Mouse (Mus musculus) layer of hippocampus, adult 8-10 months (tissue): ENCODE measurements around the gene Sepsecs. TPM values are rescaled to one million over a fixed set of nuclear protein-coding genes. Genes with fewer than 3 reads are reported as not detected.

ENCODE experiments used
- DNase-seq, 2 experiments: peaks; one replicate each; pipeline ENCODE4 v3.0.0; 2022; ENCODE audit warnings: low spot score in 2 of 2
- total RNA-seq, 4 experiments: library from RNA; stranded (reverse); gene quantifications; 2 replicates each; pipeline ENCODE4 v1.2.4; 2022

Gene Sepsecs
- total RNA-seq, 4 experiments from 2014 or later, result 10.6 to 13.1 (median 11.2) TPM

GRCm38 (mm10) chr5:52611315-52611895 lies 58.1 kb downstream of the Sepsecs start:
- DNase-seq, result no peak

DNA sequence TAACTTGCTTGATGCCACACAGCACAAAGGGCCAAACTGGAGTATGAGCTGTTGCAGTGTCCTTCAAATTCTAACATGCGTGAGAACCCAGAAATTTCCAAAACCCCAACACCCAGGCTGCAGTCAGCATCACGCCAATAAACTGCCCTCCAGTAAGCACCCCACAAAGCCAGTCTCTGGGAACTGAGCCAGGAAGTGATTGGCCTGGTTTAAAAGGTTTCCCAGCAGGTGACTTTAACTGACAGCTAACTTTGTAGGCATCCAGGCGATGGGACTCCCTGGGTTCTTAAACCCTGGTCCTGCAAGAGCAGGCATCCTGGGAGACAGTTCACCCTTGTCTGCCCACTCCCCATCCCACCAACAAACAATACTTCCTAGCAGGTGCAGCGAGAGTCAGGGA lies 59.2 kb downstream of the Sepsecs start:
- no peak for DNase-seq

- DNase-seq, result no peak
These were observed 59.8 kb downstream of the Sepsecs start for GRCm38 (mm10) chr5:52609672-52610071.

DNA sequence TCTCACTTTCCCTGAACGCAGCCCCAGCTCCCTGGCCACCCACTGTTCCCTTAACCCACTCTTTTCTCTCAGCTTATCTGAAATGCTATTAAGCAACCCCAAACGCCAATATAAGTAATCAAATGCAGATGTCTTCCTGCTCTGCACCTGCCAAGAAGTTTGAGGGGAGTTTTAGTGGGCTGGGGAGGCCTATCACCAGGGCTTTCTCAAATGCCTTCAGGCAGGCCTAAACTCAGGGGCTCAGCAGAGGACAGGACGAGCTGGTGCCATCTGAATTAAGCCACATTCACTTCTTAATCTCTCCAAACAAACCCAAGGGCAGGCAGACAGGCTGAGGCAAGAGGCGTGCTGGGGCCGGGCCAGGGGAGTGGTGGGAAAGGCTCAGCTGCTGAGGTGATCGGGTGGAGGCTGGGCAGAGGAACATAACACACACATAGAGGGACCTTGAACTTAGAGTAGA lies 64.9 kb downstream of the Sepsecs start:
- DNase-seq, result no peak

DNA sequence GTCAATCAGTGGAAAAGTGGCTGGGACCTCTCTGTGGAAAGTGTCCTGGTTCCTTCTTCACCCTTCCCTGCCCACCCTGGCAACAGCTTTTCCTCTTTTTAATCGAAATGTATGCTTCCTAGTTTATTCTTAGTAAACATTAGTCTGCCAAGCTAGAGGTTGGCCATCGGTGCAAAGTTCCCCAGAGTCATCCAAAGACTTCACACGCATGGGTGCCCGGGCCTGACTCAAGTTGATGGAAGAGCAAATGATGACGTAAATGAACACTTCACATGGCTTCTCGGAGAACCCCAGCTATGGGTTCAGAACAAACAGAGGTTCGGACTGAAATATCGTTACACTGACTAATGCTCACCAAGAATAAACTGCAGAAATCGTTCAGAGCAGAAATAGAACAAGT lies 78.9 kb downstream of the Sepsecs start:
- no peak for DNase-seq

Other genes starting within 250 kb of the Sepsecs start
- gene Ccdc149, start 198.2 kb downstream of the Sepsecs start, total RNA-seq, result 10 to 100 TPM; 65.0 to 78.6 (median 73.2) TPM
- 10 to 100 TPM; 30.1 to 33.0 (median 31.1) TPM for gene Lgi2, start 103.2 kb downstream of the Sepsecs start, total RNA-seq
- 1 to 10 TPM; 1.3 to 3.5 (median 2.3) TPM for gene Pi4k2b, start 71.9 kb upstream of the Sepsecs start, total RNA-seq
- 10 to 100 TPM; 10.1 to 14.0 (median 12.0) TPM for gene Zcchc4, start 105.7 kb upstream of the Sepsecs start, total RNA-seq
- 10 to 100 TPM; 70.2 to 82.7 (median 74.9) TPM for gene Anapc4, start 164.3 kb upstream of the Sepsecs start, total RNA-seq